Mouse (Mus musculus): ENCODE measurements around the gene Ptges3.

DNA sequence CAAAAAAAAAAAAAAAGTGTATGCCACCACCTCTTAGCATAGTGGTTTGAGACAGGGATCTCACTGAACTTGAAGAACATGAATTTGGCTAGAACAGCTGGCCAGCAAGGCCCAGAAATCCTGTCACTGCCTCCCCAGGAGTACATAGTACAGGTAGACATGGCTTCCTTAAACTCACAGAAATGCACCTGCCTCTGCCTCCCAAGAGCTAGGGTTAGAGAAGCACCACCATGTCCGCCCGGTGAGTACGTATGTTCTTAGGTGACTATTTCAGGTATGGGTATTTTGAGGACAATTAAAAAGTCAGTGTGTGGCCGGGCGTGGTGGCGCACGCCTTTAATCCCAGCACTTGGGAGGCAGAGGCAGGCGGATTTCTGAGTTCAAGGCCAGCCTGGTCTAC lies 5.8 kb upstream of the Ptges3 start:
- TF ChIP-seq POLR2A (IDR thresholded peaks at IDR 0.05; ENCODE audit: insufficient read depth, low read depth, low read length) (no peak), EP300 (IDR thresholded peaks at IDR 0.05; ENCODE audit: insufficient read depth, low read depth, low read length) (no peak), CTCF (IDR thresholded peaks at IDR 0.05) (no peak)

All from heart, adult 2 months (tissue).